Mouse (Mus musculus): ENCODE data around the gene Abca3. TPM values are rescaled to one million over a fixed set of nuclear protein-coding genes. Genes with fewer than 3 reads are reported as not detected.
"Not testable (repeated sequence)": the region's sequence is repeated elsewhere in the genome, so short reads cannot be mapped to it uniquely, and the experiment has no call there.

Gene Abca3
- total RNA-seq, 2 experiments from 2014 or later, result 10.2 to 11.4 TPM

- DNase-seq, result no peak
These were observed 32.0 kb downstream of the Abca3 start for GRCm38 (mm10) chr17:24383789-24384188.

GRCm38 (mm10) chr17:24388711-24389110, 37.0 kb downstream of the Abca3 start:
- DNase-seq, result no peak

- DNase-seq, result peak; percentile 60
These were observed 38.1 kb downstream of the Abca3 start for GRCm38 (mm10) chr17:24389865-24390264.

GRCm38 (mm10) chr17:24391149-24391548, 39.4 kb downstream of the Abca3 start:
- DNase-seq, result no peak

DNA sequence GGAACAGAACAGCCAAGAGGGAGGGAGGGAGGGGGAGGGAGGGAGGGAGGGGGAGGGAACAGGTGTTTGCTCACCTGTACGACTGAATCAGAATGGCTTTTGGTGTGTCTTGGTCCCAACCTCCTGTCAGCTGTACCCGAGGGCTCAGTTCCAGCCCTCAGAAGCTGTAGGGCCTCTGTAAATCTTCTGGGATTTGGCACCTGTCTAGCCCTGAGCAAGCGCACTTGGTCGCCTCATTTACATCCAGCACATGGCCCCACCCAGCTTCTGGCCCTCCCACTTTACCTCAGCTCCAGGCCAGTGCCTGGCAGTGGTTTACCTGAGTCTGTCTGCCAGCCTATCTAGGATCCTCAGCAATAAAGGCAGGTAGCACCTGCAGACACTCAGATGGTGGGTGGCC, 41.8 kb downstream of the Abca3 start:
- DNase-seq, result no peak

DNA sequence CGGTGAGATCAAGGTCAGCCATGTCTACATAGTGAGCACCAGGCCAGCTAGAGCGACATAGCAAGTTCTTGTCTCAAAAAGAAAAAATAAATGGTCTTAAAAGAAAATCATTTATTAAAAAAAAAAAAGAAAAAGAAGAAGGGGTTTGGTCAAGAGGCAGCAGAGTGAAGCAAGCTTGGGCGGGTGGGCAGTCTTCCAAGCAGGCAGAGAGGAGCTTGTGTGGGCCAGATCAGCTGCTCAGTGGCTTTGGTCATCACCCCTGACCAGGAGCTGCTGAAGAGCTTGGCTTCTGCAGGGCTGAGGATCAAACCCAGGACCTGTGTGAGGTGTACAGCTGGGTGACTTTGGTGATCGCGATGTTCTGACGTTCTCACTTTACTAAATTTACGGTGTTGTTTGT, 42.7 kb downstream of the Abca3 start:
- DNase-seq, result peak; percentile 34

GRCm38 (mm10) chr17:24402371-24402770, 50.6 kb downstream of the Abca3 start:
- DNase-seq, result no peak

GRCm38 (mm10) chr17:24407116-24407803, 55.5 kb downstream of the Abca3 start:
- DNase-seq, result no peak

DNA sequence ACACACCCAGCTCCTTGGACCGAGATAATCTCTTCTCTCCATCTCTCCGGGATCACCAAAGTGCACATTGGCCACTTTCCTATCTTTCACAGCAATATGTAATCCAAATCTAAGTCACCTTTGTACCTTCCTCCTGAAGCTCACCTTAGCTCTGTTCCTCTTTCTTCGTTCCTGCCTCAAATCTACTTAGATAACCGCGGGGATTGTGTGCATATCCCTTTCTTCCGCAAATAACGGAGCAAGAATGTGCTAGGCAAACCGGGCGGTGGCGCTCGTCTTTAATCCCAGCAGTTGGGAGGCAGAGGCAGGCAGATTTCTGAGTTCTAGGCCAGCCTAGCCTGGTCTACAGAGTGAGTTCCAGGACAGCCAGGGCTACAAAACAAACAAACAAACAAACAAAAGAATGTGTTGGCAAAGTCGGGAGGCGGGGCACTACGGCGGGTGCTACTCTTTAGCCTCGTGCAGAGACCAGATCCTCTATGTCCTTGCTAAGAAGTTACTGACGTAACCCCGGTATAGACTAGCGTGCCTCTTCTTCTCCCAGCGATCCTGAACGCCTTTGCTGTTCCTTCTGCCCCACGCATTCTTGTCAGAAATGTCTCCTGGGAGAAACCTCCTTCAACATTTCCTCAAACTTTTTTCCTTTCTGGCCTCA, 61.9 kb downstream of the Abca3 start:
- no peak for DNase-seq

DNA sequence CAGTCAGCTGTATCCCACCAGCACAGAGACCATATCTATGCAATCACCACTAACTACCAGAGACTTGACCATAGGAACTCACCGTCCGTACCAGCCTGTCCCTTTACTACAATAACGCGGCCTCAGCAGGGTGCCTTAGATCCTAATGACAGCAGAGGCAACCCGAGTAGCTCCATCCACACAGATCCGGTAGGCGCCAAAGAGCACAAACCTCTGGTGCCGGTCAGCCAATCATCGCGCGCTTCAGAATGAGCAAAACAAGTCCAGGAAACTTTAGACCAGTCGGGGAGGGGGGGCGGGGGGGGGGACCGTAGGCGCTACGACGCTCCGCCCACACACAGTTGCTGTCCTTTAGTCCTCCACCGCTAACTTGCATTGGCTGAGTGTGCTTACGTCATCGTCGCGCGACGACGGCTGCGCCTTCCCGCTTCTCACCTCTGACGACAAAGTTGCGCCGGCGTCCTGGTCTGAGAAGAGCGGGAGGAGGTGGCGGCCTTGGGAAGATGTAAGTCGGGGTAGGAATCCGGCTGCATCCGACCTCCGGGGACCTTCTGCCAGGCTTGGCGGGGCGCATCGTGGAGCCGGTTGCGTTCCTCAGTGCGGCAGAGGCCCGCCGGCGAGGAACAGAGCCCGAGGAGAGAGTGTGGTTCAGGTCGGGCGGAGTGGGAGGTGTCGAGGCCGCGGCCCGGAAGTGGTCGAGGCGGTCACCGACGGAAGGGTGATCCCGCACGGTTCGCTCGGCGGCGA, 62.7 kb downstream of the Abca3 start, which contains the start of gene Rnps1:
Rnps1 (plus strand) TSS at position 336 of the 747 bp plus-strand sequence.
- peak; percentile 92 for DNase-seq

GRCm38 (mm10) chr17:24415011-24415410, 63.3 kb downstream of the Abca3 start:
- no peak for DNase-seq

DNA sequence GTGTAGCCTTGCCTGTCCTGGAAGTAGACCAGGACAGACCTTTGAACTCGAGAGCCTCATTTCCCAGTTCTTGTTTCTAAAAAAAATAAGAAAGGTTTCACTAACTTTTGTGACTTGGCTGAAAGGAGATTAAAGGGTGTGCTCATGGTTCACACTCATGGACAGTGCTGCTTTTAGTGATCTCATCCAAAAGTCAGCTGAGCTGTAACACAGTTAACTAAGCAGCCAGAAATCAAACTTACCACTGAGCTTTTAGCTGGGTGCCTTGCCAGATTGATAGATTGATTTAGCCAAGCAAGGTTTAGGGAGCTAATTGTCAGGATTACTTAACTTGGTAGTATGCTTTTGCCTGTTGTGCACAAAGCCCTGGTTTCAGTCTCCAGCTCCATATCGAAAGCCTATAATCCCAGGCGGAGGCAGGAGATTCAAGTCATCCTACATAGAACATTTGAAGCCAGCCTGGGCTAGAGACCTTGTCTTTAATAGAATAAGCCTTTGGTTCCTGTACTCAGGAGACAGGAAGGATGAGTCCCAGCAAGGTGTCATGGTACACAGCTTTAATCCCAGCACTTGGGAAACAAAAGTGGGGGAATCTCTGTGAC, 64.4 kb downstream of the Abca3 start:
- DNase-seq, result no peak

DNA sequence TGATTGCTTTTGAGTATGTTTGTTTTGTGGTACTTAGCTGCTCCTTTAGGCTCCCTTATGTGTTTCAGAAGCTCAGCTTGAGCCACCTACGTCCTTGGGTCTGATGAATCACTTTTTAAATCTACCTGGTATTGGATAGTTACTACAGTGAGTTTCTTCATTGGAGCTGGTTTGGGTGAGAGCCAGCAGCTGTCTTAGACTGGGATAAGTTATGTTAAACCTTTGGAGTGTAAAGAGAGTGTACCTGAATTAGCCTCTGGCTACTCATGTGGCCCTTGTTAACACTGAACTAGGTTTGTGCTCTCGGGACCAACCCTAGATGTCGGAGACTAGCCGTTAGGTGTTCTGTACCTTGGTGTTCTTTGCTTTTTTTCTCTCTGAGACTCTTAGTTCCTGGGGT, 71.4 kb downstream of the Abca3 start:
- DNase-seq, result no peak

GRCm38 (mm10) chr17:24424489-24424888, 72.7 kb downstream of the Abca3 start:
- no peak for DNase-seq

GRCm38 (mm10) chr17:24425326-24425725, 73.6 kb downstream of the Abca3 start:
- not testable (repeated sequence) for DNase-seq

- DNase-seq, result no peak
These were observed 74.2 kb downstream of the Abca3 start for GRCm38 (mm10) chr17:24425905-24426304.

- DNase-seq, result peak; percentile 95
These were observed 74.9 kb downstream of the Abca3 start, which contains the start of gene Eci1 for GRCm38 (mm10) chr17:24426471-24427169. TSS of gene Eci1 (plus strand) at chr17:24426641.

DNA sequence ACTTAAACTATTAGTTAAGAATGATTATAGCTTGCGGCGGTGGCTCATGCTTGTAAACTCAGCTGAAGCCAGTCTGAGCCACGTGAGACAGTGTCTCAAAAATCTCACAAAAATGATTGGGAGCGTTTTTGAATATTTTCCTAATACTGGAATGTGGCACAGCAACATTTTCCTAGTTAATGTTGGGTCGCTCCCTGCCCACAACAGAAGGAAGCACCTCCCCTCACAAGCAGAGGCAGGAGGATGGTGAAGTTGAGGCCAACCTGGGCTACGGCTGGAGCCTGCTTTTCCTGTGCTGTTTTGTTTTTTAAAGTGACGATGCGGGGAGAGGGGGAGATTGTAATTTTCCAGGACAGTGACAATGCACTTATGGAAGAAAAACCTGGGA, 75.4 kb downstream of the Abca3 start:
- DNase-seq, result no peak

- DNase-seq, result no peak
These were observed 77.6 kb downstream of the Abca3 start for GRCm38 (mm10) chr17:24429201-24429983.

- DNase-seq, result no peak
These were observed 85.3 kb downstream of the Abca3 start for GRCm38 (mm10) chr17:24437016-24437415.

DNA sequence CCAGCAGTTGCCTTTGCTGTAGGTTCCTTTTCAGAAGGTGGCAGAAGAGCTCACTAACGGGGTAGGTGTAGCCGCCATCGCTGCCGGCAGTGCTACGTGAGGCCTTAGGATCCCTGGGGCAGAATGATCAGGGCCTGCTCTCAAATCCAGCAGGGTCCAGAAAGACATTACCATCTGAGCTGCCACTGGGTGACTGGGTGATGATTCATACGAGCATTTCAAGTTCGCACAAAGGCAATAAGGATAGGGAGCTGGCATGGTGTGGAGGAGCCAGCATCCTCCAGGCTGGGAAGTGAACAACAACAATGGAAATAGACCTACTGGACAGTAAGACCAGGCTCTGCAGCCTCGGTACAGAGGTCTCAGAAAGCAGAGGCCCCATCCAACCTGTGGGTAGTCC, 88.6 kb downstream of the Abca3 start:
- no peak for DNase-seq
